Mouse (Mus musculus) CD4-positive, CD25-positive, alpha-beta regulatory T cell (primary cell): ENCODE results near the gene Zfp629. TPM values are rescaled to one million over a fixed set of nuclear protein-coding genes. Genes with fewer than 3 reads are reported as not detected.

Experiments used
- polyA plus RNA-seq: library from polyadenylated mRNA; unstranded; fragments of 100-300 nt; shearing (Covaris generic); gene quantifications from one replicate; pipeline ENCODE4 v1.2.1, GENCODE M21; 2017

Zfp629 gene
- polyA plus RNA-seq: 1.0 TPM

DNA sequence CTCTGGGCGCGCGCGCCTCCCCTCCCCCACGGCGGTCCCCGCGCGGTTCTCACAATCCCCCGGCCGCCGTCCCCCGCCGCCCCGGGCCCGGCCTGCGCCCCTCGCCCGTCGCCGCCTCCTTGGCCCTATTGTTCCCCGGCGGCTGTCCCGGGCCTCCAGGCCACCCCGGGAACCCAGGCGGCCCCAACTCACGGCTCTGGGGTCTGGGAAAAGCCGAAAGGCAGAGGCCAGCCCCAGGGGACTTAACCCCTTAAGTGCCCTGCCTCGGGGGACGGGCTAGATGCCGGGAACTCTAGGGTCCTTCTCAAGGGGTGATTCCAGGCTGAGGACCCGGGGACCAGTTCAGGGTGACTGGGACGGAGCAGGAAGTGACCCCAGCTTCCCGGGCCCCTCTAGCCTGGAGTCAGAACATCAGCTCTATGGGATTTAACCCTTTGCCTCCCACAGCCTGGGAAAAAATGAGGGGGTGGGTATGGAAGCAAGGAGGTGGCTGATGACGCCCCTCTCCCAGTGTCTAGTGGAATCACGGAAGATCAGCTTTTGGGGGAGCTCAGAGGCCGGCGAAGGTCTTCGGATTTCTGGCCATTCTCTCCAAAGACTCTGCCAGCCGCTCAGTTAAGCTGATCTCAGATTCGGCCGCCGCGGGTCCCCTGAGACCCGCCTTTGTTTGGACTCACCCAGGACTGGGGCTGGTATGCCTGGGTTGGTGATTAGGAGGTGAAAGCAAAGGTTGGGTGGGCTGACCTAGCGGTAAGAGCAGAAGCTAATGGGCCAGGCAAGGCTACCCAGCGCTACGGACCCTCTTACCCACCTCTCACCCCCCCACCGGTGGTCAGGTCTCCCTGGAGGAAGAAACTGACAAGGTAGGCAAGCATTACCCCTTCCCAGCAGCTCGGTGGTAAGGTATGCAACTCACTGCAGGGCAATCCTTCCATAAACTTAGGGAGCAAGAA, at the start of gene Zfp629:
TSS of gene Zfp629 (minus strand) at position 907 of the 953 bp plus-strand sequence.

DNA sequence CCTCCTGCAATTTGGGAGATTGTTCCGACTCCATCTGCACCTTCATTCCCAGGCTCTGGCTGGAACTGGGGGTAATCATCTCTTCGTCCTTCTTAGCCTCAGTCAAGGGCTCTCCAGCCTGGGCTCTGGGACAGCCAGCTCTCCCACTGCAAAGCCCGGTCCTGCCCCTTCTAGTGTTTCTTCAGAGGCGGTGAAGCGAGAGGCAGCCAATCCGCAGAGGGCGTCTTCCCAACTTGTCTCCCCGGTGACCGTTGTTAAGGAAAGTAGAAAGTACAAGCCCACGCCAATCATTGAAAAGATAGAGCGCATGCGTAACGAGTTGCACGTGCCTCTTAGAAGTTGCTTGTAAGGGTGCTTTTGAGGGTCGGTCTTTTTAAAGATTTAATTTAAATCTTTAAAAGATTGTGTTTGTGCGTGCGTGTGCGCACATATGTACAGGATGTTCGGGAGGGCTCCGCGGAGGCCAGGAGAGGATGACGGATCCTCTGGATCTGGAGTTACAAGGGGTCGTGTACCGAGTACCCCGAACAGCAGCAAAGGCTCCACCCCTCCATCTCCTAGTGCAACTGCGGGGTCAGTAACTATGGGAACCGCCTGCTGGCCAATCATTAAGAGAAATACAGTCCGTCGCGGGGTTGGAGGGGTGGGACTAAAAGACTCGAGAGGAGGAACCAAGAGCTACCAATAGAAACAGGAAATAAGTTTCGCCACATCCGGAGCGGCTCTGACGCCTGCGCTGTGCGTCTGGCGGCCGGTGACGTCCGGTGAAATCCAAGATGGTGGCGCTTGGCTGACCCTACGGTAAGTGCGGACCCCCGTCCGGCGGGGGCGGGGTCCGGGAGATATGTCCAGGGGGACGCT, 27.4 kb downstream of the Zfp629 start, which contains the start of the genes Ccdc189 and Rnf40:
TSS of gene Ccdc189 (minus strand) at position 585 of the 861 bp plus-strand sequence.
TSS of gene Rnf40 (plus strand) at position 757 of the 861 bp plus-strand sequence.

DNA sequence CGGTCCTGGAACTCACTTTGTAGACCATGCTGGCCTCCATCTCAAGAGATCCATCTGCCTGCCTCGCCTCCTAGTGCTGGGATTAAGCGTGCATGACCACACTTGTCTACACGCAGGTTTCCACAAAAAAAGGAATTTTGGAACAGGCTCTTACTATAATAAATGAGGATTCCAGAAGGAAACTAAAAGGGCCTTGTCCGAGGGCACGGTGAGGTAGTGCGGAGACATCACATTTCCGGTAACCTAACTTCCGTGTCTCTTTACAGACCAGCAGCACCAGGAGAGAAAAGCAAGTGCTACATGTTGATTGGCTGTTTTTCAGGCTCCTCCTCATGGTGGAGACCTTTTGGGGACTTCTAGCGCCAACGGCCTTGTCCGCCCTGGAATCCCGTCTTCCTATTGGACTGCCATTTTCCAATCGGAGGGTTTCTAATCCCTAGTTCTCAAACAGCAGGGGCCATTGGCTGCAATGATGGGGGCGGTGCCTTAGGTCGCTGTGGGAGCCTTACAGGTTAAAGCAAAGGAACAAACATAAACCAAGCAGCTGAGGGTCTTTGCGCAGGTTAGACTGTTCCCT, 42.6 kb downstream of the Zfp629 start, which contains the start of gene Phkg2:
TSS of gene Phkg2 (plus strand) at position 446 of the 577 bp plus-strand sequence.

DNA sequence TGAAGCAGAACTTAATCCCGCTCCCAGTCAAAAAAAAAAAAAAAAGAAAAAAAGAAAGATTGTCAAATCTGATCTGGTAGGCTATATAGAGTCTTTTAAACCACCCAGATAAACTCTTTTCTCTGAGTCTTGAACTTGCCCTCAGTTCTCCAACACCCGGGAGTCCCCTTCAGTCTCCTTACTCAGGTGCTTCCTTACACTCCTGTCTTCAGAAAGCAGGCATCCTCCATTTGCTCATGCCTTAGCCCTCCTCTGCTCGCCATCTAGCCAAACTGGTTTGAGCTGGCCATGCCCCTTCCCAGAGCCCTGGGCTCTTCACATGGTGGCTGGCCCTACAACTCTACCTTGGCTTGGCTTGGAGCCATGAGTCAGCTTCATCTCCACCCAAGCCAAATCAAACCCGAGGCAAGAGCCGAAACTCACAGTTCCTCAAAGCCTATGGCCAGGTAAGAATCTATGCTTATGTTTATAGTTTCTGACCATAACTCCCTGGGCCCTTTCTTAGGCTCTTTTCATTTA, 54.2 kb downstream of the Zfp629 start, which contains the start of gene Tmem265:
TSS of gene Tmem265 (plus strand) at position 51 of the 519 bp plus-strand sequence.

Other genes with a start within 250 kb of the Zfp629 start
- 16.9 TPM for gene Zfp747, start 239.7 kb downstream of the Zfp629 start, polyA plus RNA-seq
- gene 9130019O22Rik, start 228.6 kb downstream of the Zfp629 start, polyA plus RNA-seq: 7.8 TPM
- 7.1 TPM for gene E430018J23Rik, start 222.2 kb downstream of the Zfp629 start, polyA plus RNA-seq
- gene Zfp764, start 209.0 kb downstream of the Zfp629 start, polyA plus RNA-seq: 13.6 TPM
- gene Zfp688, start 193.7 kb downstream of the Zfp629 start, polyA plus RNA-seq: 49.9 TPM
- gene Zfp689, start 166.6 kb downstream of the Zfp629 start, polyA plus RNA-seq: 10.2 TPM
- 135 TPM for gene Prr14, start 156.2 kb downstream of the Zfp629 start, polyA plus RNA-seq
- gene Fbrs, start 136.6 kb downstream of the Zfp629 start, polyA plus RNA-seq: 17.4 TPM
- gene Srcap, start 103.8 kb downstream of the Zfp629 start, polyA plus RNA-seq: 72.1 TPM
- gene Gm42715, start 96.2 kb downstream of the Zfp629 start, polyA plus RNA-seq: 6.4 TPM
- gene Tmem265, start 54.4 kb downstream of the Zfp629 start, polyA plus RNA-seq: 15.0 TPM
- gene Phkg2, start 42.5 kb downstream of the Zfp629 start, polyA plus RNA-seq: 114 TPM
- 0.42 TPM for gene Ccdc189, start 27.2 kb downstream of the Zfp629 start, polyA plus RNA-seq
- gene Rnf40, start 27.0 kb downstream of the Zfp629 start, polyA plus RNA-seq: 129 TPM
- 74.6 TPM for gene Bcl7c, start 93.1 kb upstream of the Zfp629 start, polyA plus RNA-seq
- not detected for gene Ctf1, start 96.9 kb upstream of the Zfp629 start, polyA plus RNA-seq
- gene Ctf2, start 116.4 kb upstream of the Zfp629 start, polyA plus RNA-seq: not detected
- gene Fbxl19, start 128.7 kb upstream of the Zfp629 start, polyA plus RNA-seq: 1.3 TPM
- gene Orai3, start 154.0 kb upstream of the Zfp629 start, polyA plus RNA-seq: 24.1 TPM
- 3.5 TPM for gene Setd1a, start 160.9 kb upstream of the Zfp629 start, polyA plus RNA-seq
- gene Gm49388, start 169.8 kb upstream of the Zfp629 start, polyA plus RNA-seq: not detected
- 2.4 TPM for gene Hsd3b7, start 184.8 kb upstream of the Zfp629 start, polyA plus RNA-seq
- gene Stx4a, start 208.5 kb upstream of the Zfp629 start, polyA plus RNA-seq: 150 TPM
- not detected for gene Stx1b, start 208.8 kb upstream of the Zfp629 start, polyA plus RNA-seq